Mouse (Mus musculus): ENCODE results near the gene Metrnl.

Gene Metrnl

DNA sequence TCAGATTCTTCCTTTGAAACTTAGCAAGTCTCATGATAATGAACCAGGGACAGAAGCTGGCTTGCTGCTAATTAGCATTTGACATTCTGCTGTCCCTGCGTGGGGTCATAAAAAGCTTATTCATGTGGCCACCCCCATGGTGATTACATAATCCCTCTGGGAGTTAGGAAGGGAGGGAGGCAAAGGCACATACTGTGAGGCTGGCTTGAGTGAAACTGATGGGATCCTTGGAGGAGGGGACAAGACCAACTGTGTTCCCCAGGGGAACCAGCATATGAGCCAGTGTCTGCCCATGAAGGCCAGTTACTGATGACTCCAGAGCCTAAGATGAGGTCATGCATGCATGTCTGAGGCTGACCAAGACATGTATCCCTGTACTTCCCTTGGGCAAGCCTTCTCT, 33.5 kb downstream of the Metrnl start:
- no peak for DNase-seq (ENCODE audit: low spot score in 2 of 2)

DNA sequence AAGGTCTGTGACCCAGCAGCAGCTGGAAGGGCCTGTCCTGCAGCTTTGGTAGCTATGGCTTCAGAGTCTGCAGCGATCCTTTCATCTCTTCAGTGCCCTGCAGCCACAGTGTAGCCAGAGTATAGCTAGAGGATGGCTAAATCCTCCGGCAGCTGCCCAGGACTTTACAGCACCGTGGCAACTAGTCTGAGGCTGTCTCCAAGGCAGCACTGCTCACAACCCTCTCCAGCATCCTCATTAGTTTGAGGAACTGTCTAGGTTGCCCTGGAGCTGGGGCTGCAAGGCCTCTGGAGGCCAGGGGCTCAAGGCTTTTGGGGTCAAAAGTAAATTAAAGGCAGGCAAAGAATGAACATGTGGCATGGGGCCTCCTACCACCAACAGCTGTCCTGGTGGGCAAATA, 37.3 kb downstream of the Metrnl start:
- no peak for DNase-seq (ENCODE audit: low spot score in 2 of 2)

DNA sequence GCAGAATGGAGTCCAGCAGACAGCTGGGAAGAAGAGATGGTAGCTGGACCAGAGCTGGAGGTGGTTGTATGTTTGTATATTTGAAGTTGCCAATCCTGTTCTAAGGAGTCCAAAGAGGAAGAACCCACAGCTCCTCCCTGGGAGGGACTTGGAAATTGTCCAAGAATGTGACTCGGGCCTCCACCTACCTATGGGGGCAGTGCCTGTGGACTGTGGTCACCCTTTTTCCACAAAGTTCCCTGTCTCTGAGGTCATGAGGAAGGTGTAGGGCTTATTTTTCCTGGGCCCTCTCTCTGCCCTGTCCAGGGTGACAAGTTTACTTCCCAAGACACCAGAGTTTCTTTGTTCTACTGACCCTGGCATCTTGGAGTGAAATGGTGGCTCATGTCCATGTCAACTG, 39.6 kb downstream of the Metrnl start:
- peak in 1 of 2 experiments; percentile 43 for DNase-seq (ENCODE audit: low spot score in 2 of 2)

DNA sequence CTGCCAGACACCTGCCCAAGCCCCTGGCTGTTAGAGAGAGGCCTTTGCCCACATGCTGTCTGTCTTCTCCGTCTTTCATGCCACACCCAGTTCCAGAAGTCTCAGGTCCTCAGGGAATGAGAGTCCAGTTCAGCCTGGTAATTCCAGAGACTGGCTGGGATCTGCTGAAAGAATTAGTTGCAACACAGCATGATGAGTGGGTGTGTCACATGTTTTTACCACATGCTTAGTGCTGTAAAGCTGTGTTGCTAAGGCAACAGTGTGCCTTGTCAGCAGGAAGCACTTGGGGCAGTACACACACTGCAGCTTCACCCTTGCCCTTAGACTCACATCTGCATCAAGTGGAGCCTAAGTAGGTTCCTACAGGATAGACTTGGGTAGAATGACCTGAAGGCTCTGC, 40.1 kb downstream of the Metrnl start:
- DNase-seq (ENCODE audit: low spot score in 2 of 2) = peak; percentile 64 to 72

DNA sequence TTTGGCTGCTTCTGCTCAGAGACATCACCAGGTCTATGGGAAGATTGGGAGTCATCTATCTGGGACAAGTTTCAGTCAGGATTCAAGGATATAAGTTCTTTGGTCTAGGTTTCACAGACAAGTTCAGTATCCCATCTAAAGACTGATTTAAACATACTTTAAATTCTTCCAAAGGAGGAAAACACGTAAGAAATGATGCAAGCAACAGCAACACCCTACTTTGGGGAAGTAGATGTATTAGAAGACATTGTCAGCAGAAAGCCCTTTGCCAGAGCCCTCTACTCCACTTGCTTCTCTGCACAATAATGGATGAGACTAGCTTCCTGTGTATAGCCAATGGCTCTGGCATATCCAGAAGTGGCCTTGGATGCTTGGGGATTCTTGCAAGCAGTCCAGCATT, 41.8 kb downstream of the Metrnl start:
- DNase-seq (ENCODE audit: low spot score in 2 of 2) = no peak

DNA sequence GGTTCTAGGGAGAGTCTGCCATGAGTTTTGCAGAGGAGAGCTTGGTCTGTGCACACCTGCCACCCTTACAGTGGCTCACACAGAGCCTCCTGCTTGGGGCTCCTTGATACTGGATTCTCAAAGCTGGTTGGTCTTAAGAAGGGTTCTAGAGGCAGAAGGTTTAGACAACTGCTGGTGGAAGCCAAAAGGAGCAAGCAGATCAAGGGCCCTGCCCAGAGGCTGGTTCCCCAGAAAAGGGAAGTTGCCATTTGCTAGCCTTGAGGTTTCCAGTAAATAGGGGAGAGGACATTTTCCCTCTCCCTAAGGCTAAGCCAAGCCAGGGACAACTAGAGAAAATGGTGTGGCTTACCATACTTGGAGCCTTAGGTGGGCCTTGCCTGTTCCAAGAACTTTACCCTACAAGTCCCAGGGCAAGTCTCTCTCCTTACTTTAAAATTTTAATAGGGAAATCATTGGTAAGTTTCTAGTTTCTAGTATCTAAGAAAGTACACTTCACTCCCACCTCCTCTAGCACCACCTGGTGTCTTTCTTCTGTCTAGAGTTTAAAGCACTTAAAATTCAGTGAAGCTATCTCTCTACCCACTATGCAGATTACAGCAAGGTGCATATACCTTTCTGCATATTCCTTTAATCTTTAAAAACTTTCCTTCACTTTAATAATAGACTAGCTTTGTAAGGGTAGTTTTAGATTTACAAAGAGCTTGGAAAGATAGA, 42.7 kb downstream of the Metrnl start:
- DNase-seq (ENCODE audit: low spot score in 2 of 2) = no peak

DNA sequence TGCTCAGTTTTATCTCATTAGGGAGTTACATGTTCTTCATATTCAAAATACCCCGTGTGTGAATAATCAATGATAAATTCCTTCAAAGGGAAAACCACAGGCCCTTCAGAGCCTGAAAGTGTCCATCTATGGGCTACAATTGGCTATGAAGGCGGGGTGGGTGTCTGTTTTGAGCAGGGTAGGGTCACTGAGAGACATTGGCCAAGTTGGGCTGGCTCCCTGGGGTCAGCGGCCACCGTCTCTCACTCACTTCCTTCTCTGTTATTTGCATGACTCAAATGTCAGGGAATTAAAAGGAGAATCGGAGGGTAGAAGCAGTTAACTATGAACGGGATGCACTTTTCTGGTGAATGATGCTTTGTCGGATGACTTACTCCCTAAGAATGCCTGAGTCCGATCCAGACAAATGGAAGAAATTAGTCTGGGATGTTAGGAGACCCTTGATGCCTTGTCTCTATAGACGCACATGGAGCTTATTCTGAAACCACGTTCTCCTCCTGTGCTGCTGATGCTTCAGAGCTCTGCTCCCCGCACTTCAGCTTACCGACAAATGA, 45.7 kb downstream of the Metrnl start:
- DNase-seq (ENCODE audit: low spot score in 2 of 2) = no peak

DNA sequence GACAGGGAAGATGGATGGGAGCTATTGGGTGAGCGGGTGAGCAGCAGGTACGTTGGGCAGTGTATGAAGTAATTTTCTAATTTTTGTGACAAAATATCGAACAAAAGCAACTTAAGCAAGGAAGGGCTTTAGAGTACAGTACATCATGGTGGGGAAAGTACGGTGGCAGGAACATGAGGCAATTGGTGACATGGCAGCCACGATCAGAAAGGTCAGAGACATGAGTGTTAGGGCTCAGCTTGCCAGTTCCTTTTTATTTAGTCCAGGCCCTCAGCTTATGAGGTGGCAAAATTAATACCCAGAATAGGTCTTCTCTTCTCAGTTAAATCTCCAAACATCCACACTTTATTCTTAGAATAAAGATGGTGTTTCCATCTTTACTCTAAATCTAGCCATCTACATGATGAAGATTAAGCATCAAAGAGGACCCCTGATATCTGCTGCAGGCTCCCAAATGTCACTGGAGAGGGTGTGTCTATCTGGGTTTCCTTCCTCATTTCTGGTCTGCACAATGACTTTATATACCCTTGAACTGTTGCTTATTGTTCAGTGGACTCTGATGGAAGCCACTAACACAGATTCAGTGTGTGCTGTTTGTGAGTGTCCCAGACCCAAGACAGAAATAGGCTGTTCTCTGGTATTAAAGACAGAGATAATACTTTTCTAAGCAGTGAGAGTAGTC, 46.8 kb downstream of the Metrnl start:
- DNase-seq (ENCODE audit: low spot score in 2 of 2) = no peak
